Mouse (Mus musculus): Measurements from ENCODE around the gene Rnf181.
A peak's percentile ranks its signal among the peaks of the same experiment; 100 is the strongest.

Gene Rnf181

DNA sequence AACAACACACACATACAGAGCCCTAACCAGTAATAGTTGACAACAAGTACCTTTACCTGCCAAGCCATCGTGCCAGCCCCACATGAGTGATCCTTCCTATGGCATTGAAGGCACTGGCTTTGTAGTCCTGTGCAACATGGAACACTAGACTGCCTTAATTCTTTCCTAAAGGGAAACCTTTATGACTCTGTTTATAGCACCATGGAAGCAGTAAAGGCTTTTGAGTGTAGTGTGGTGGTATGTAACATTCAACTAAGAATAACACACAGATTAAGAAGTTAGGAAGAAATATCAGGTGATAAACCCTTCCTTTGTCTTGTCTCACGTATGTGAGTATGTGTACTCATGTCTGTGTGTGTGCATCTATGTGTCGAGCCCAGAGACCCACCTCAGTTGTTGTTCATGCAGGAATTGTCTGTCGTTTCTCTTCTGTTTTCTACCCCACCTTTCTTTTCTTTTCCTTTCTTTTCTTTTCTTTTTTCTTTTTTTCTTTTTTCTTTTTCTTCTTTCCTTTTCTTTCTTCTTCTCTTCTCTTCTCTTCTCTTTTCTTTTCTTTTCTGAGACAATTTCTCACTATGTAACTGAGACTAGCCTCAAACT, at the start of gene Rnf181:
Gene Rnf181, minus strand, starts transcription at position 113 of the 600 bp plus-strand sequence.
- DNase-seq (ENCODE audit: low spot score in 2 of 2), result no peak

DNA sequence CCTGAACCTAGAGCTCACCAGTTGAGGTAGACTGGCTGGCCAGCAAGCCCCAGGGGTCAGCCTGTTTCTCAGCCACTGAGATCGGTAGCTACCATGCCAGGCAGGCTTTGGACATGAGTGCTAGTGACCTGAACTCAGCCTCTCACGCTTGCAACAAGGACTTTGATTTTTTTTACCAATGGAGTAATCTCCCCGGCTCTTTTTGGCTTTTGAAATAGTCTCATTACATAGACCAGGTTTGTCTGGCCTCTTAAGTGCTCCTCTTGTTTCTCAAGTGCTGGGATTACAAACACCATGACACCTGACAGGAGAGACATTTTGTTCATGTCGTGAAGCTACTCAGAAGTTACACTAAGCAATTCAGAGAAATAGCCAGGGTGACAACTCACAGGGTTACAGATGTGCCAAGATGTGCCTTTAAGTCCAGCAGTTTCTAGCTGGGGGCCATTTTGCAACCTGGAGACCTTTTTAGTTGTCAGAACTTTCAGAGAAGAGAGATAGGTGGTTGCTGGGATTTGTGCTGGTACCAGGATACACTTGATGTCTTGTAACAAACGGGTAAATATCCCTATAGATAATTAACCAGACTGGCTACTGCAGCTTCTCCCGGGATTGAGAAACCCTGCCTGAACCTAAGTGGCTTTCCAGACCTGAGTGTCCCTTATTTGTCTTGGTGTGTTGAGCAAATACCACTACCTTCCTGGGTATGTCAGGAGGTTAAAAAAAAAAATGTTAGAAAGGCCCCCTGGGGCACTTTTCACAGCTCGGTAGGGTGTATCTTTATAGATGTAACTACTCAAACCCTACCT, 49.4 kb upstream of the Rnf181 start:
- DNase-seq (ENCODE audit: low spot score in 2 of 2), result no peak

DNA sequence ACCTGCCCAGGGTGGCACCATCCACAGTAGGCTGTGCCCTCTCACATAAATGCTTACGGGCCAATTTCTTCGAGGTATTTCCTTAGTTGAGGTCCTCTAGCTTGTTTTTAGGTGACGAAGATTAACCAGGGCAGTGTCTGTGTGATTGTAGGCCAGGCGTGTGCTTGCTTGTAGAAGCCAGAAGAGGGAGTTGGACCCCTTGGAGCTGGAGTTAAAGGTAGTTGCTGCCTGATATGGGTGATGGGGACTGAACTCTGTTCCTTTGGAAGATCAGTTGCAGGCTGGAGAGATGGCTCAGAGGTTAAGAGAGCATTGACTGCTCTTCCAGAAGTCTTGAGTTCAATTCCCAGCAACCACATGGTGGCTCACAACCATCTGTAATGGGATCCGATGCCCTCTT, 48.4 kb upstream of the Rnf181 start:
- DNase-seq (ENCODE audit: low spot score in 2 of 2), result no peak

DNA sequence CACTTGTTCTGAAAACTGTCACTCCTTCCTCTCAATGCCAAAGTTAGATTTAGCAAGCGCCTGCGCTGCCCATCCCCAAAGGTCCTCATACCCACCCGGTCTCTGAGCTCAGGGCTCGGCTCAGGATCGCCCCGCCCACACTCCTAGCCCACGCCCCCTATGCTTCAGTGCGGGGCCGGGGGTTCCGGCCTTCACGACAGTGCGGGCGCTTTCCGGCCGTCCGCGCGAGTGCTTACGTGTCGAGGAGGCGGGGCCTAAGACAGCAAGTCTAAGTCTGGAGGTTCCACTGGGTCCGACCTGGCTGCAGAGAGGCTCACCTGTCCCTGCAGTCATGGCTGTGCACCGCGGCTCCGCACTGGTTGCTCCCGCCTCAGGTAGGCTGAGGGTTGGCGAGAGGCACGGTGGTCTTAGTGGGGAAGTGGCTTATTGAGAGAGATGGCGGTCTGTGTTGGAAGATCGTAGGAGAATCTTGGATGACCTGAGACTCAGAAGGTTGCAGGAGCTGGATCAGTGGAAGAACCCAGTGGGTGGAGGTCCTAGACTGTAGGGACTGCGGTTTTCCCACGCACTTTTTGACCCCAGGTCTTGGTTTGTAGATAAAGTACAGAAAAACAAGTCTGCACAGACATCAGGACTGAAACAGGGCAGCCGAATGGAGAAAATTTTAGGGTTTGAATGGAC, 47.5 kb upstream of the Rnf181 start, which contains the start of gene Ggcx:
Gene Ggcx, plus strand, starts transcription at position 233 of the 681 bp plus-strand sequence.
- DNase-seq (ENCODE audit: low spot score in 2 of 2), result peak; percentile 91 to 95

DNA sequence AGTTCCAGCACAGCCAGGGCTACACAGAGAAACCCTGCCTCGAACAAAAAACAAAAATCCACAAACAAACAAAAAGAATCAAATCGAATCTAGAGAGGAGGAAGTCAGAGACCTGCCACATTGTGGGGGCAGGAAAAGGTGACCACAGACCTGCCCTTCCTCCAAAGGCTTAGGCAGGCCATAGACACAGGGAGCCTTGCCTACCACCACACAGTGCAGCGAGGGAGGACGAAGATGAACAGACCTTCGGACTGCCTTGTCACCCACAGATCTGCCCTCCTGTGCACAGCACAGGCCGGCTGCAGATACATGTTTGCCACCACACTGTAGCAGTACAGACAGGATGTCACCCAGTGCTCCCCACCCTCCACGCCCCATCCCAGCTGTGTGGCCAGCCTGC, 43.8 kb upstream of the Rnf181 start:
- DNase-seq (ENCODE audit: low spot score in 2 of 2), result no peak

DNA sequence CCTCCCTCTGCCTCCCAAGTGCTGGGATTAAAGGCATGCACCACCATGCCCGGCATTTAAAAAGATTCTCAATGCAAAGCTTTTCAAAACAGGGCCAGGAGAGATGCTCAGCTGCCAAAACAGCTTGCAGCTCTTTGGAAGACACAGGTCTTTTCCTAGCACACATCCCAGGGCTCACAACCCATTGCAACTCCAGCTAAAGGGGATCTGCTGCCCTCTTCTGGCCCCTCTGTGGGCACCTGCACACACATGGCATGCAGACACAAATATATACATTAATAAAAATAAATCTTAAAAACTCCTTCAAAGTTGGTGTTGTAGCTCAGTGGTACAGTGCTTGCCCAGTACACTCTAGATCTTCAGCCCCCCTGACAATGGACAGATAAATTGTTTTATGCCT, 43.2 kb upstream of the Rnf181 start:
- no peak for DNase-seq (ENCODE audit: low spot score in 2 of 2)

DNA sequence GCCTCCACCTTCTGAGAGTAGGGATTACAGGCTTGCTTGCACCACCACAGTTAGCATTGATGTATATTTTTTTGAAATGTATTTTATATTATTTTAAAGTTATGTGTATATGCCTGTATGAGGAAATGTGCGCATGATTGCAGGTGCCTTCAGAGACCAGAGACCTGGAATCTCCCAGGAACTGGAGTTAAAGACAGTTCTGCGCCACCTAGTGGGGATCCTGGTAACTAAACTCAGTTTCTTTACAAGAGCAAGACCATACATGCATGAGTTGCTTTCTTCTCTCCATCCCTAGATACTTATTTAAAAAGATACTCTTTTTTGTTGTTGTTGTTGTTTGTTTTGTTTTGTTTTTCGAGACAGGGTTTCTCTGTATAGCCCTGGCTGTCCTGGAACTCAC, 42.8 kb upstream of the Rnf181 start:
- DNase-seq (ENCODE audit: low spot score in 2 of 2), result peak in 1 of 2 experiments; percentile 67

DNA sequence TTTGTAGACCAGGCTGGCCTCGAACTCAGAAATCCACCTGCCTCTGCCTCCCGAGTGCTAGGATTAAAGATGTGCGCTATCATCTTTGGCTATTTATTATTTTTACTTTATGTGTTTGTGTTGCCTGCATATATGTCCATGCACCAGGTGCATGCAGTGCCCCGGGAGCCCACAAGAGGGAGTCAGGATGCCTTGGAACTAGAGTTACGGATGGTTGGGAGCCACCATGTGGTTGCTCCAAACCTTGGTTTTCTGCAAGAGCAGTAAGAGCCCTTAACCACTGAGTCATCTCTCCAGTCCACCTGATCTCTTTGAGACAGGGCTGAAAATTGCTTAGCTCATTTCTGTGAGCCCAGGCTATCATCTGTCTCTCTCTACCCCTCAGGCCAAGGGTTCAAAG, 40.4 kb upstream of the Rnf181 start:
- peak; percentile 70 to 85 for DNase-seq (ENCODE audit: low spot score in 2 of 2)

DNA sequence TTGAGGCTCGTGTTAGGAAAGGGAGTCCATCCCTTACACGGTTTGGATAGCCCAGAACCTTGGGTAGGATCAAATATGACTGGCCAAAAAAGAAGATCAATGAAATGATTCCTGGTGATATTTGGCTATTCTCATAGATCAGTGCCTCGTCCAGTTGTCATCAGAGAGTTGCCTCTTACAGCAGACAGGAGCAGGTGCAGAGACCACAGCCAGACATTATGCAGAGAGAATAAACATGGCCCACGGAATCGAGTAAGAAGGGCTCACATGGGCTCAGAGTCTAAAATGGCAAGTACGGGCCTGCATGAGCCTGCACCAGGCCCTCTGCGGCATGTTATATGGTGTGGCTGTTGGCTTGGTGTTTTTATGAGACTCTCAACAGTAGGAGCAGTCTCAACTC, 38.6 kb upstream of the Rnf181 start:
- no peak for DNase-seq (ENCODE audit: low spot score in 2 of 2)

DNA sequence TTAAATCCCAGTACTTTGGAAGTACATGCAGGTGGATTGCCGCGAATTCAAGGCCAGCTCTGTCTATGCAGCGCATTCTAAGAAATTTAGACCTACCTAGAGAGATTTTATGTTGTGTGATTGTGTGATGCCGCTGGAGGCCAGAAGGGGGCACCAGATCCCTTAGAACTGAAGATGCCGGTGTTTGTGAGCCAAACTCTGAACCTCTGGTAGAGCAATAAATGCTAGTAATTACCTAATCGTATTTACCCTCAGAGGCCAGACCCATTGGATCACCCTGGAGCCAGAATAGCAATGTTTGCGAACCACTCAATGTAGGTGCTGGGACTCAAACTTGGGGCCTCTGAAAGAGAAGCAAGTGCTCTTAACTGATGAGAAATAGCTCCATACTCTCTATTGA, 35.1 kb upstream of the Rnf181 start:
- DNase-seq (ENCODE audit: low spot score in 2 of 2), result peak; percentile 56 to 76

DNA sequence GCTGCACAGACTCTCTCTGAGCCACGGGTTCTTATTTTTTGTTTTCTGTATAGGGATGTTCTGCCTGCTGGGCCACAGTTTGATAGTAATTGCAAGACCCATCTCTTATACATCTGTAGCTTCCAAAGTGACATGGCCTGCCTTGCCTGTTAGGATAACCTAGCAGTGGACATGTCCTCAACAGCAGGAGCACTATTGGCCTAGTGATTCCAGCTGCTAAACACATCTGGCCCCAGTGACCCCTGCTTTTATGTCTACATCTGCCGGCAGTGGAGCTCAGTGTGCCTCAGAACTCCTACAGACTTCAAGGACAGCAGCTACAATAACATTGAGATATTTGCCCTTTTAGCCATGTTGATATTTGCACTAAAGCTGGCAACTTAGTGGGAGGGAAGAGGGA, 33.2 kb upstream of the Rnf181 start:
- DNase-seq (ENCODE audit: low spot score in 2 of 2), result no peak

DNA sequence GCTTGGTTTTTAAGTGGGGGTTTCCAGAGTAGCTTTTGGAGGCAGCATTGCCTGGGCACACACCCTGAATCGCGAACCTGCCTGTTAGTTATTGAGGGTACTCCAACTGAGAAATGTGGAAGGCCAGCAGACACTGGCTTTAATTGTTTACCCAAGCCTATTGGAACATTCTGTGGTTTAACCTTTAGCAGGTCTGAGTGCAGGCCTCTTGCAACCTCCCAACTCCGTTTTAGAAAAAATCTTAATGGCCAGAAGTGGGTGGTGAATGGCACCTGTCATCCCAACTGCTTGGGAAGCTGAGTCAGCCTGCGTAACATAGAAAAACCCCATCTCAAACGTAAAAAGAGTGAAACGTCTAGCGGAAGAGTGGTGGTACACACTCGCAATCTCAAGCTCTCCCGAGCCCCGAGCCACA, 30.1 kb upstream of the Rnf181 start:
- DNase-seq (ENCODE audit: low spot score in 2 of 2), result no peak

DNA sequence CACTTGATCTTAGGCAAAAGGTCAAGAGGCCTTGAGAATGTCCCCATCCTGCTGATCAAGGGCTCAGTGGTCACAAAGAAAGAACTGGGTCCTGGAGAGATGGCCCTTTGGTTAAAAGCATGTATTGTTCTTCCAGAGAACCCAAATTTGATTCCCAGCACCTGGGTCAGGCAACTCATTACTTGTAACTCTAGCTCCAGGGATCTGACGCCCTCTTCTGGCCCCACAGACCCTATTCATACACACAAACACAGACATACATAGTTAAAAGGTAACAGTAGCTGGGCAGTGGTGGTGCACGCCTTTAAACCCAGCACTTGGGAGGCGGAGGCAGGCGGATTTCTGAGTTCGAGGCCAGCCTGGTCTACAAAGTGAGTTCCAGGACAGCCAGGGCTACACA, 25.6 kb upstream of the Rnf181 start:
- no peak for DNase-seq (ENCODE audit: low spot score in 2 of 2)

DNA sequence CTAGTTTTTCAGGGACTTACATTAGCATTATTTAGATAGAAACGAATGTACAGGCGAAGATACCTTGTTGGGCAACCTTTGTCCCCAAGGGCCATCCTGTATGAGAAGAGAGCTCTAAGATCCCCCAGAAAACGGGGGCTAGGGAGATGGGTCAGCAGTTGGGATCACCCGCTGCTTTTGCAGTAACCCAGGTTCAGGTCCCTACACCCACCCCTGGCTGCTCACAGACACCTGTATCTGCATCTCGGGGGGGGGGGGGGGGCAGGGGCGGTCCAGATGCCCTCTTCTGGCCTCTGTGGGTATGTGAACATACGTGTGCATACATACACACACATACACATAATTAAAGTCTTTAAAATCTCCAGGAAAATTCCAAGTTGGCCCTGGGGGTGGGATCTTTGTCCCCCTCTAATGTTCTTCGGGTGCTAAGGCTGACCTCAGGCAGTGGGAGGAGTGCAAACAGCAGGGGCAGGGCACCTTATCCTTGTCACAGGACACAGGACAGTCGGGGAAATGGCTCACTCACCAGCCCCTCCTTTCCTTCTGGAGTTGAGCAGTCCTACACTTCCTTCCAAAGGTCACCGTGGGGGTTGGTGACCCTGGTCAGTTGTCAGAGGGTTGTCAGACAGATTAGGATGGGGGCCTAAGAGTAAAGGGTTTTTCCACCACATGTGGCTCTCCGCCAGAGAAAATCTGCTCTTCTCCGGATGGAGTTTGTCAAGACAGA, 24.2 kb upstream of the Rnf181 start:
- peak in 1 of 2 experiments; percentile 40 for DNase-seq (ENCODE audit: low spot score in 2 of 2)

DNA sequence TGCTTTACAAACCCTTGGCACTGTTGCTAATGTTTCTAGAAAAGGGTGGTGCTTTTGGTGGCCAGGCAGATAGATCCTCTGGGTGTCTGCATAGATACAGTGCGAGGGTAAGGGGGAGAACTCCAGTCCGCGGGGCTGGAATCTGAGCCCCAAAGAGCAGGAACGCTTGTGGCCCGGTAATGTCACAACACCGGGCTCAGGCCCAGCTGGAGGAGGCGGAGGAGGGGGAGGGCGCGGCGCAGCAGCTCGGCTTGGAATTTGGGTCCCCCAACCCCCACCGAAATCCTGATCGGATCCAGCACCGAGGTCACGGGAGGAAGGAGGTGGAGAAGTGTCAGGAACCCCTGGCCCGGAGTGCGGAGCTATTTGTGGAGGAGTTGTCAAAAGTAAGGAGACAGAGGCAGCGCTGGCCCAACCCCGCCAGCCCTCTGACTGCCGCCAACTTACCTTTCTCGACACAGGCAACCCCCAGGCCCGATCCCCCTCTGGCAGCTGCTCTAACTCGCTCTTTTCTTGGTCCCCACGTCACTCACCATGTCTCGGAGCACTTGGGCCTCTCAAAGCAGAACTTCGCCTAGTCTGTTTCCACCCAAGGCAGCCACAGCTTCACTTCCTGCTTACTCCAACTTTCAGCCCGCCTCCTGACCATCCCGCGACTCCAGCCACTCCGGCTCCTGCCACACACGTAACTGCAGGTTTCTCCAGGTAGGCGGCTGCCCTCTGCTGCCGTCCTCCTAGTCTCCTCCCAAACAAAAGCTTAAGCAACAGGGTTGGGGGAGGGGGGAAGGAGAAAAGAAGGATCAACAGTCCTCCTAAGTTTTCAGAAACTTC, 23.4 kb upstream of the Rnf181 start, which contains the start of gene Vamp8:
Gene Vamp8, minus strand, starts transcription at position 763 of the 831 bp plus-strand sequence.
- peak; percentile 79 to 83 for DNase-seq (ENCODE audit: low spot score in 2 of 2)

DNA sequence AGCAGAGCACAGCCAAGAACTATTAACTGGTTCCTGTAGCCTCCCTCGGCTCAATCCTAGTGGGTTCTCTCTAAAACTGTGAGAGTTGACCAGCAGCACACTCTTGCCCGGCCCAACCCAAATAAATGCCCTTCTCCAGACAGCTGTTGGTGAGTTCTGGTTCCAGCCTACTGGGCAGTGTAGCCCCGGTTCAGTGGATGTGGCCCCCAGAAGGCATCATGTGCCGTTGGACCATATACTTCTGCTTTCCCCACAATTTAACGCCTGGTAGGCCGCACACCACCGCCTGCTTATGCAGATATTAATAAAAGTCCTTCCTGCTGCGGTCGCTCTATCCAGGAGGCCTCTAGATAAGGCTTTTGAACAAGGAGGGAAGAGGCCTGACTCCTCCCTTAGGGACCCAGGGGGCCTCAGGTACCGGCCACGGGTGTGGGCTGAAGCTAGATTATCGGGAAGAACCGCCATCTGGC, 22.8 kb upstream of the Rnf181 start:
- peak in 1 of 2 experiments; percentile 39 for DNase-seq (ENCODE audit: low spot score in 2 of 2)

DNA sequence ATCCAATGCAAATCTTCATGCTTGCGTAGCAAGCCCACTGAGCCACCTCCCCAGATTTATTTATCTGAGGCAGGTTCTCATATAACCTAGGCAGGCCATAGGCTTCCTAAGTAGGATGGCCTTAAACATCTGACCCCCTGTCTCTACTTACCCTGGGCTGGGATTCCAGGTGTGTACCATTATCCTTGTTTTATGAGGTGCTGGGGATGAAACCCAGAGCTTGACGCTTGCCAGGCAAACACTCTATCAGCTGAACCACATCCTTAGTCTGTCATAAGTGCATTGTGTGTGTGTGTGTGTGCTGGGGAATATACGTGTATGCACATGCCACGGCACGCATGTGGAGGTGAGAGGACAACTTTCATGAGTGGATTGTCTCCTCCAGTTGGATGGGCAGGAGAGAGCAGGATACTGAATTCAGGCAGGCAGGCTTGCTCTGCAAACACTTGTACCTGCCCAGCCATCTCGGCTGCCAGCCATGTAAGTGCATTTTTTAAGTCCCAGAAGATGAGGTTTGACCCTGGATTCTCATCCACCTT, 22.1 kb upstream of the Rnf181 start:
- no peak for DNase-seq (ENCODE audit: low spot score in 2 of 2)

DNA sequence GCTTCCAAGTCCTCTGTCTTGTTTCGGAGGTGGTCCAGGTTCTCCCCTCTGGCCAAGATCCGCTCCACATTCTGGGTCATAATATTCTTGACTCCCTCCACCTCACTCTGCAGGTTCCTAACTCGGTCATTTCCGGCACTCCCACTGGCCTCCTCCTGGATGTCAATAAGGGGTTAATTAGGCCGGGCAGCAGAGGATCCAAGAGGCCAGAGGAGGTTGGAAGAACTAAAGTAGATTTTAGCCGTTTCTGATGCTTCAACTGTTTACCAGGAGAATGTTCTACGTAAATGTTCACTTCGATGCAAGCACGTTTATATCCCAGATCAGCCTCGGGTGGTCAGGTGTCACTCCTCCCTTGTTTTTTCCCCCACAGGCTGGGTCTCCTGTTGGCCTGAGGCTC, 21.5 kb upstream of the Rnf181 start:
- DNase-seq (ENCODE audit: low spot score in 2 of 2), result no peak

DNA sequence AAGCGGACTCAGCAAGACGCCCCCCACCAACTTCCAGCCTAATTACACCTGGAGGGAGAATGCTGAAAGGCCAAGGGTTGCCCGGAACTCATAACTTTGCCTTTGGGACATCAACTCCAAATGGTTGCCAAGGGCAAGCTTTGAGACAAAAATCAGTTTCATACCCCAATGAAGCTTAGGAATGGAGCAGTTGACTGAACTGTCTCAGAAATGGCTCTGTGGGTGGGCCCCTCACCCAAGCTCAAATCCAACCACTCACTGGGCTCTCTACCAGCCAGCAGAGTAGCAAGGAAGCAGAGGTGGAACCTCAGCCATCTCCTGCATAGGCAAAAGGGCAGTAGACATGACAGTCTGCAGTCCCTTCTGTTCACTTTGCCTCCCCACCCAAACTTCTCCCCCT, 21.1 kb upstream of the Rnf181 start:
- DNase-seq (ENCODE audit: low spot score in 2 of 2), result no peak

DNA sequence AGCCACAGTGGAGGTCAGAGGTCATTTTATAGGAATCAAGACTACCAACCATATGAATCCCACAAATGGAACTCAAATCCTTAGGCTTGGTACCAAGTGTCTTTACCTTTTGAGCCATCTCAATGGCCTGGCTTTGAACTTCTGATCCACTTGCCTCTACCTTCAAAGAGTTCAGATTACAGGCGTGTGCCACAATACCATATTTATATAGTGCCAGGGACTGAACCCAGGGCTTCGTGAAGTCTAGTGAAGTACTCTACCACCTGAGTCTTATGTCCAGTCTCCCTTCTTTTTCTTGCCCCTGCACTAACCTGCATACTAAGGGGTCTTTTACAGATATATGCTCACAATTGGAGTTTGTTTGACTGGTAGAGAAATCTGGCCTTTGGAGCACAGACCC, 19.8 kb upstream of the Rnf181 start:
- no peak for DNase-seq (ENCODE audit: low spot score in 2 of 2)

DNA sequence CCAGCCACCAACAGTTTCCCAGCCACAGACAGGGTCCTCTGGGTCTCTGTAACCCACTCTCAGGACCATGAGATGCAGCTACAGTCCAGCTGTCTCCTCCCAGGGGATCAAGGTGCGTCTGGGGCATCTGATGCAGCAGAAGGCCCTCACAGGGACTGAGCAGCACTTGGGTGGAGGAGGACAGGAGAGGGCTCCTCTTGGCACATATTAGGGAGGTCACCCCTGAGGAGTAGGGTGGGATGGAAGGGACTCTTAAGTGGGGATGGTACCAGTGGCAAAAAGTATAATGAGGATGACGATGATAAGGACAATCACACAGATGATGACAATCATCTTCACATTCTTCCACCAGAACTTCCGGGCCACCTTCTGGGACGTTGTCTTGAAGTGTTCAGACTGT, 18.5 kb upstream of the Rnf181 start:
- DNase-seq (ENCODE audit: low spot score in 2 of 2), result no peak

All from urinary bladder, postnatal 4 days (tissue).